Comparison of ENCODE assay signal across 10 mouse cellular contexts in the genomic region with DNA sequence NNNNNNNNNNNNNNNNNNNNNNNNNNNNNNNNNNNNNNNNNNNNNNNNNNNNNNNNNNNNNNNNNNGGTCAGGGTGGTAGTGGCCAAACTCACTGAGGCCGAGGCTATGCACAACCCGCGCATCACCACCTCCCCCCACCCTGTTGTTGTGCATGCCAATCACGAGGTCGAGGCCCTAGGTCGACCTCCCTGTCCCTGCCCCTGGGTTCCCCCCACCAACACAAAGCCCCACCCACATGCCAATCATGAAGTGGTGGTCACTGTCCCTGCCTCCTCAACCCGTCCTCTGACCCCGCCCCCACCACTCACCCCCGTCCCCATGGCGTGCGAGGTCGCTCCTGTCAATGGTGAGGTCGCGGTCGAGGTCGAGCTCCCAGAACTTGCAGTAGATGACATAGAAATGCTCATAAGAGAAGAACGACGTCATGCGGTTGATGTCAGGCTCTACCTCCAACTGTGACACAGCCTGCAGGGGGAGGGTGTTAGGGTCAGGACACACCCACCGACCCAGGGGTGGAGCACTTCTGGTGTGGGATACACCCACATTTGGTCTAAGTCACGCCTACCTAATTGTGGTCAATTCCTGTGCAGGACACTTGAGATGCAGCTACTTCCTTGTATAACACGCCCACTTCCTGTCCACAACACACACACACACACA. TPM values are rescaled to one million over a fixed set of nuclear protein-coding genes. Genes with fewer than 3 reads are reported as not detected.
DNase-seq lines count a peak whose midpoint lies in the region; ATAC-seq lines count a peak whose summit lies in the region.
"Had no signal": no experiment of that assay in that cellular context is flagged by ENCODE, and none has a peak within 500 bp of the region (broad histone marks: within the 10 kb centered on the region; RNA-seq: fewer than 3 reads in every experiment).

No protein-coding gene starts in this region.

- H3K9ac ChIP-seq in heart, embryonic 11.5 days (ENCODE audit: low read depth, low read length) = no peak overlapping the region
- H3K9ac ChIP-seq in midbrain, embryonic 11.5 days (ENCODE audit: low read length) = no peak overlapping the region

- peaks cover 25% of the 10 kb centered on the region for H3K9me3 ChIP-seq in heart, embryonic 11.5 days (replicated peaks; ENCODE audit: control insufficient read depth, low read length)
- H3K9me3 ChIP-seq in midbrain, embryonic 11.5 days (ENCODE audit: control insufficient read depth, low read length) = peaks cover 15% of the 10 kb centered on the region; the same call in 1 of the 2 replicates

- H3K4me1 ChIP-seq in heart, embryonic 11.5 days (ENCODE audit: control insufficient read depth, insufficient read depth, low read length) = no peaks in the 10 kb centered on the region
- no peaks in the 10 kb centered on the region for H3K4me1 ChIP-seq in midbrain, embryonic 11.5 days (ENCODE audit: control insufficient read depth, insufficient read depth, low read length)

- H3K4me2 ChIP-seq in heart, embryonic 11.5 days = no peak overlapping the region
- no peak overlapping the region for H3K4me2 ChIP-seq in midbrain, embryonic 11.5 days

- no peak for ATAC-seq in frontal cortex, adult (ENCODE audit: low TSS enrichment)
- ATAC-seq in heart, embryonic 11.5 days (replicated peaks; ENCODE audit: insufficient number of reproducible peaks, low FRiP score, low TSS enrichment) = peak; percentile 20; the same call in 1 of the 2 replicates
- ATAC-seq in midbrain, embryonic 11.5 days (ENCODE audit: low FRiP score) = peak; percentile 17; the same call in 1 of the 2 replicates

- no peak overlapping the region for H3K4me3 ChIP-seq in heart, embryonic 11.5 days (ENCODE audit: low read depth, low read length)
- no peak overlapping the region for H3K4me3 ChIP-seq in midbrain, embryonic 11.5 days (ENCODE audit: low read depth, low read length)

- no peak overlapping the region for H3K27ac ChIP-seq in heart, embryonic 11.5 days (ENCODE audit: low read depth, low read length)
- H3K27ac ChIP-seq in midbrain, embryonic 11.5 days (ENCODE audit: low read depth, low read length) = no peak overlapping the region

- peak; percentile 4 to 13 for DNase-seq in frontal cortex, postnatal 14 days (ENCODE audit: low spot score in 2 of 2)
- peak; percentile 22 for DNase-seq in 3T3-L1 (ENCODE audit: low read depth, low spot score)
- DNase-seq in adrenal gland, postnatal 14 days = peak; percentile 34
- peak; percentile 15 for DNase-seq in layer of hippocampus, adult 9-11 months
- DNase-seq in midbrain, embryonic 11.5 days (ENCODE audit: low spot score, missing footprints) = peak; percentile 77
- peak; percentile 3 for DNase-seq in thymus, postnatal 0 days (ENCODE audit: low spot score)

- 93% methylated on average over 21 of the region's 22 CpGs for WGBS in heart, embryonic 11.5 days (ENCODE audit: insufficient replicate concordance)
- 95% methylated on average over 22 of the region's 22 CpGs for WGBS in midbrain, embryonic 11.5 days

- peaks cover 36% of the 10 kb centered on the region for H3K36me3 ChIP-seq in heart, embryonic 11.5 days (ENCODE audit: control insufficient read depth, insufficient read depth, low read length)
- H3K36me3 ChIP-seq in midbrain, embryonic 11.5 days (ENCODE audit: control insufficient read depth, insufficient read depth, low read length) = peaks cover 34% of the 10 kb centered on the region

- no peaks in the 10 kb centered on the region for H3K27me3 ChIP-seq in heart, embryonic 11.5 days (ENCODE audit: control insufficient read depth, insufficient read depth, low read length)
- no peaks in the 10 kb centered on the region for H3K27me3 ChIP-seq in midbrain, embryonic 11.5 days (ENCODE audit: control insufficient read depth, insufficient read depth, low read length)

RNA-seq across cellular contexts. Expression of a gene that starts 37.9 kb away (rescaled TPM):
- total RNA-seq in adrenal gland, postnatal 14 days (2021) = 89.6 and 104 TPM in 2 replicates
- polyA plus RNA-seq in heart, embryonic 11.5 days (2014; fragmentation: Nextera tagmentation; extraction: Ambion mirVana) = 94.7 and 101 TPM in 2 replicates
- 84.3 and 113 TPM in 2 replicates for polyA plus RNA-seq in midbrain, embryonic 11.5 days (2014; fragmentation: Nextera tagmentation; extraction: Ambion mirVana)
- 83.2 and 101 TPM in 2 replicates for polyA plus RNA-seq in thymus, postnatal 0 days (2015; fragmentation: Nextera tagmentation; extraction: Ambion mirVana)

RNA-seq across cellular contexts. Expression of a gene that starts 54.8 kb away (rescaled TPM):
- total RNA-seq in adrenal gland, postnatal 14 days (2021) = not detected in 2 replicates
- polyA plus RNA-seq in heart, embryonic 11.5 days (2014; fragmentation: Nextera tagmentation; extraction: Ambion mirVana) = not detected in 2 replicates
- polyA plus RNA-seq in midbrain, embryonic 11.5 days (2014; fragmentation: Nextera tagmentation; extraction: Ambion mirVana) = not detected in 2 replicates
- not detected in 2 replicates for polyA plus RNA-seq in thymus, postnatal 0 days (2015; fragmentation: Nextera tagmentation; extraction: Ambion mirVana)
- total RNA-seq: G1E had no signal
- polyA plus RNA-seq: G1E; spleen, adult 2 months had no signal

Comparison
In these comparisons a context has a peak if more than half of its experiments do, and no peak if none do; other contexts are left out.
1. DNase-seq: peak in every context shown above with its lines; median percentile 77 in midbrain, embryonic 11.5 days; 34 in adrenal gland, postnatal 14 days; 22 in 3T3-L1; 15 in layer of hippocampus, adult 9-11 months; 8 in frontal cortex, postnatal 14 days; 3 in thymus, postnatal 0 days.